Mouse (Mus musculus): ENCODE measurements around the gene Entpd7.

The Entpd7 gene

GRCm38 (mm10) chr19:43674730-43675524, 14.5 kb upstream of the Entpd7 start, which contains the start of gene Slc25a28:
Gene Slc25a28, minus strand, starts transcription at chr19:43674881.
- peak; percentile 100 for DNase-seq (ENCODE audit: low read depth, low spot score)

- DNase-seq (ENCODE audit: low read depth, low spot score) = no peak
These were observed 13.7 kb upstream of the Entpd7 start for GRCm38 (mm10) chr19:43675525-43676400.

DNA sequence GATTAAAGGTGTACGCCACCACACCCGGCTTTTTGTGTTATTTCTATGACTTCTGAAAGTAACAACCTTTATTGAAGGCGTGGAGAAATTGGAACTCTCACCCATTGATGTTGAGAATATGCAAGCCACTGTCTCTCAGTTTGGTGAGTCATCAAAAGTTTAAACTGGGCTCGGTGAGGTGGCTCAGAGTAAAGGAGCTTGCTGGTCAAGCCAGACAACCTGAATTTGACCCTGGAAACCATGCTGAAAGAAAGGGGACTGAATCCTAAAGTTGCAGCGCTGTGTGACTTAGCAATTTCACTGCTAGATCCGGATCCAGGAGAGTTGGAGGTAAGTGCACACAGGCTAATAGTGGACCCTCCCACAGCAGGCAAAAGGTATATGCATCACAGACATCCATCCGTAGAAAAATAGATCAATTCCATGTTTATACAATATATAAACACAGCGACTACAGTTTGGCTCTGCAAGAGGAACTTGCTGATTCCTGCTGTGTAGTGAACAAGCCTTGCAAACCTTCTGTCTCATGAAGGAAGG, 10.9 kb upstream of the Entpd7 start:
- no peak for DNase-seq (ENCODE audit: low read depth, low spot score)

- no peak for DNase-seq (ENCODE audit: low read depth, low spot score)
These were observed 9.9 kb upstream of the Entpd7 start for GRCm38 (mm10) chr19:43679474-43679981.

- no peak for DNase-seq (ENCODE audit: low read depth, low spot score)
These were observed 7.9 kb upstream of the Entpd7 start for GRCm38 (mm10) chr19:43681541-43681940.

DNA sequence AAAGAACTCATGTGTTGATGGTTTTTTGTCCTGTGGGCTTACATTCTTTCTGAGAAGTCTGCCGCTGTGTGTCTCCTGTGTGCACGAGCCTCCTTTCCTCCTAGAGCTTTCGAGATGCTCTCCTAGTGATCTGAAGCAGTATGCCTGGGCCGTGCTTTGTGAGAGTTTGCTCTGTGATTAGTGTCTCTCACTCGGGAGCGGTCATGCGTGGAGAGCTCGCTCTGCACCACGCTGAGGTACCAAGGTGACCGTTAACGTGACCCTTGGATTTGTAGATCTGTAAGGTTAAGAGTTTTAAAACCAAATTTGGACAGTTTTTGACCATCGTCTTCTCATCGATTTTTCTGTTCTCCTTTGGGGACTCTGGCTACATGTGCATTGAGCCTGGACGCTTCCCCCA, 3.3 kb downstream of the Entpd7 start:
- no peak for DNase-seq (ENCODE audit: low read depth, low spot score)

DNA sequence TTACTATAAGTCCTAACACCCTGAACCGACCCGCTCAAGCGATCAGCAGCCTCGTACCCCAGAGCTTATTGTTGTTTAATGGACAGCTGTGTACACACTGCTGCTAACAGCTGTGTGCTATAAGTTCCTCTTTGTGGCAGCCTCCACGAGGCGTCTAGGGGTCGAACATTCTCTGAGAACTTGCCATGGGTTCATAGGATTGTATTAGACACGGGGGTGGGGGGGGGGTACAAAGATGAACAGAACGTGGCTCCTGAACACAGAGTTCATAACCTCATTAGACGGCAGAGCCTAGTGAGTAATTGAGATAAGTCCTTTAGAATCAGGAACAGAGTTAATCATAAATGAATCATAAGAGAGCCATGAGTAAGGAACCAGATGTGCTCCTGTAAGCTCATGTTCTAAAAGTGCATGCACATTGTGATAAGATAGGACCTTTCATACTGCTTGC, 6.1 kb downstream of the Entpd7 start:
- no peak for DNase-seq (ENCODE audit: low read depth, low spot score)

DNA sequence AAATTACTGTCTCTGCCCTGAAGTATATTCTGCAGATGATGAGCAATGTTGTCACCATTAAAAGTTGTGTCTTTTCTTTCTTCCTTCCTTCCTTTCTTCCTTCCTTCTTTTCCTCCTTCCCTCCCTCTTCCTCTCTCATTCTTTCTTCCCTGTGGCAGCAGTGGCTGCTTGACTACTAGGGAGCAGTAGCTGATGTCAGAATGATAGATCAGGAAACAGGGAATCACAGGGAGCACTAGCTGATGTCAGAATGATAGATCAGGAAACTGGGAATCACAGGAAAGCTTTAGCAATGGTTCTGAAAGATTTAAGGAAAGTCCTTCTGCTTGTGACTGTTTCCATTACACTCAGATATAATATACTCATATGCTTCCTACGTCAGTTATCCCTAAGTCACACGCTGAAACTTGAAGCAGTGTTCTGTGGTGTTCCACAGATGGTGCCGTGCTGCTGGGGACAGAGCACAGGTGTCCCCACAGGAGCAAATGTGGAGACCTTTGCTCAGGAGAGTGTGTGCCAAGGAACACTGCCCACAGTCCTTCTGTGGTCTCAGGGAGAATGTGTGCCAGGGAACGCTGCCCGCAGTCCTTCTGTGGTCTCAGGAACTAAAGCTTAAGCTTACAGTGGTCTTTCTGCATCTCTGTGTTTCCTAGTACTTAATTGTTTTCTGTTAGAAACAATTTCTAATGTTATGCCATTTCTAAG, 8.3 kb downstream of the Entpd7 start:
- no peak for DNase-seq (ENCODE audit: low read depth, low spot score)

GRCm38 (mm10) chr19:43699021-43699762, 9.7 kb downstream of the Entpd7 start:
- DNase-seq (ENCODE audit: low read depth, low spot score) = no peak

DNA sequence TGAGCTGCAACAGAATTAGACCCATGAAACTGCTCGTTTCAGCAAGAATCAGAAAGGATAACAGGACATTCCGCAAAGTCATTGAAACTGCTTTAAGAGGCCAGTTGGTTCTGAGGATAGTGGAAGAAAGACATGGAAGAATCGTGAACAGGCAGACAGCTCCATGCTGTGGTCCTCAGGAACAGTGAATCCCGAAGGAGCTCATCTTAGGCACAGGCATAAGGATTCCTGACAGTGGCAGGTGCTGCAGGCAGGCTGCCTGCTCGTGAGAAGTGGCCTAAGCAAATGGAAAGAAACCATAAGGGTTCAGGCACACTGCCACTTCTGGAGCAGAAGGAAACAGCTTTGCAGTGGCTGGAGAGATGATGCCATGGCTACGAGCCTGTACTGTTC, 10.3 kb downstream of the Entpd7 start:
- DNase-seq (ENCODE audit: low read depth, low spot score) = no peak

- no peak for DNase-seq (ENCODE audit: low read depth, low spot score)
These were observed 14.7 kb downstream of the Entpd7 start for GRCm38 (mm10) chr19:43704211-43704610.

DNA sequence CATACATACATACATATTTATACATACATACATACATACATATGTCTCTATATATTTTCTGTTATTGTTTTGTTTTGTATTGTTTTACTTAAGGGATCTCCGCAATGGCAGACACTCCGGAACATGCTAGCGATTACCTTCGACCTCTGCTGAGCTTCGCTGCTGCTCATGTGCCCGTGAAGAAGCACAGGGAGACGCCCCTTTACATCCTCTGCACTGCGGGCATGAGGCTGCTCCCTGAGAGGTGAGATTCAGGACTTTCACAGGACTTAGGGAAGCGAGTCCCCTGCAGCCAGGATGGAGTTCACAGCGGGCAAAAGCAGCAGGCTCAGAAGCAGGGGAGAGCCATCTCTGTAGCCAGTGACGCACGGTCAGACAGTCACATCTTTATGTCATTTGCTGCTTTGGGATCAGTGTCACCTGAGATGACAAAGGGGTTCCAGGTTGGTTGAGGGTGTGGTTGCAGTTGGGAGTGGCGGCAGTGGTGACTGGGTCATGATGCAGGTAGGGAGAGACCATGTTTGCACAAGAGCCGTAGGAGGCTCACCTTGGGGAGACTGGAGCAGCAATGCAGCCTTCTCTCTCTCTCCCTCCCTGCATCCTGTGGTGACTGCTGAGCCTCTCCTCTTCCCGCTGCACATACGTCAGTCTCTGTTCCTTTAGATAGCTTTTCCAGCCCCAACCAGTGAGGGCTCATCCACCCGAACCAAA, 15.5 kb downstream of the Entpd7 start:
- DNase-seq (ENCODE audit: low read depth, low spot score) = no peak

- no peak for DNase-seq (ENCODE audit: low read depth, low spot score)
These were observed 18.7 kb downstream of the Entpd7 start for GRCm38 (mm10) chr19:43708206-43708605.

DNA sequence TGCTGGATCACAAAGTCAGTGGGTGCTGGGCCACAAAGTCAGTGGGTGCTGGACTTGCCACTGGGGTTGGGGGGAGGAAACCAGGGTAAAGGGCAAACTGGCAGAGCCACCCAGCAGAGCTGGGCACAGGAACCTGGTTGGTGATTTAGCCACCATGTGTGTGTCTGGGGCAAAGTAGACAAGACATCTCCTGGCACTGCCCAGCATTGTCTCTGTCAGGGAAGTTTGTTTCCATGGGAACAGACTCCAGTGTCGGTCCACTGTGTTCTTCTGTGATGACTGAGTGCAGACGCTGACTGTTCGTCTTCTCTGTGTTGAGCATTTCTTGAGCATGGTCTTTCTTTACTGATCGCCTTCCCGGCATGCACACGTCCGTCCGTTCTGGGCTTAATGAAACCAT, 19.8 kb downstream of the Entpd7 start:
- no peak for DNase-seq (ENCODE audit: low read depth, low spot score)

DNA sequence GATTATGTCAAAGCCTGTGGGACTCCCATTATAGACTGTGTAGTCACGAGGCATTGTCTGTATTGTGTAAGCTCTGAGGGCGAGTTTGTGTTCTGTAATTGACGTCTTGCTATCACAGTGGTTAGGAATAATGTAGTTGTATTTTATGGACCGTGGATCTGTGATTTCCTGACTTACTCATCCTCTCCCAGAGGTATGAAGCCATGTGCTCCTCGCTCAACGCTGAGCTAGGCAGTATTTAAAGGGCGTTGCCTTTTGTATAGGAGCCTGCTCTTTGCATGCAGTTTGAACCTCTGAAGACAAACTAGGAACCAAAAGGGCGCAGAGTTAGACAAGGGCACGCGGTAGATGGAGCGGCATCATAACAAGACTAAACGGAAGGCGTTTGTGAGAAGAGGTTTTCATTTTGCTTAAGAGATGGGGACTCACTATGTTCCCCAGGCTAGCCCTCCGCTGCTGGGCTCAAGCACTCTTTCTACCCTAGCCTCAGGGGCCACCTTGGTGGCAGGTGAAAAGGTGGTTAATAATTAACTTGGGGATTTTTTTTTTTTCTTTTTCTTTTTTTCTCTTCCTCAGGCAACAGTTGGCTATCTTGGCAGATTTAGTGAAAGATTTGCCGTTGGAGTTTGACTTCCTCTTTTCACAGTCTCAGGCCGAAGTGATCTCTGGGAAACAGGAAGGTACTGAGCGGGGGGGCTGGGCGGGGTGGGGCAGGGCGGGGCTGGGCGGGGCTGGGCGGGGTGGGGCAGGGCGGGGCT, 21.9 kb downstream of the Entpd7 start:
- DNase-seq (ENCODE audit: low read depth, low spot score) = peak; percentile 37

- DNase-seq (ENCODE audit: low read depth, low spot score) = no peak
These were observed 22.5 kb downstream of the Entpd7 start for GRCm38 (mm10) chr19:43711971-43712370.

GRCm38 (mm10) chr19:43720061-43720460, 30.6 kb downstream of the Entpd7 start:
- no peak for DNase-seq (ENCODE audit: low read depth, low spot score)

- DNase-seq (ENCODE audit: low read depth, low spot score) = peak; percentile 22
These were observed 33.4 kb downstream of the Entpd7 start for GRCm38 (mm10) chr19:43722891-43723290.

DNA sequence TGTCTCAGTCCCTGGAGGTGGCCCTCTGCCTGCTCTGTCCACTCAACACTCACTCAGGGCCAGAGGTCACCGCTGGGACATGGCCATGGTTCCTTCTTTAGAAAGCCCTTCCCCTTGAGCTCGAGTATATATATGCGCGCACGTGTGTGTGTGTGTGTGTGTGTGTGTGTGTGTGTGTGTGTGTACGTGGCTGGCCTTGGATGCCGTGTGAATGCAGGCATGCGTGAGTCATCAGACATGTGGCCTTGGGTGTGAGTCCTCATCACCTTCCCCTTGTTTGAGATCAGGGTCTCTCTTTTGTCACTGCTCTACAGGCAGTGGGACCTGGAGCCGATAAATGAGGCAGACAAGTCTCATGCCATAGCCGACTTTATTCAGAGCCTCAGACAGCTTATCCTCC, 34.0 kb downstream of the Entpd7 start:
- no peak for DNase-seq (ENCODE audit: low read depth, low spot score)
